Mouse (Mus musculus) MEL (cell line): Measurements from ENCODE around the gene Kalrn. TPM values are rescaled to one million over a fixed set of nuclear protein-coding genes. Genes with fewer than 3 reads are reported as not detected.

ENCODE experiments used
- DNase-seq: peaks from one replicate; pipeline ENCODE4 v3.0.0; 2011; ENCODE audit warnings: low read depth, low spot score
- H3K27ac ChIP-seq: 2 replicates; pipeline ENCODE4 v1.5.1; 2012; ENCODE audit warnings: low read depth, mild to moderate bottlenecking, control low read depth, low read length, moderate library complexity; ENCODE audit not compliant: control insufficient read depth
- H3K27me3 ChIP-seq, 2 experiments: fragments of 150-350 bp in 1 of 2; sonication (generic) in 1 of 2; 2 replicates each; pipeline ENCODE4 v1.6.1; 2012; ENCODE audit warnings: low read length in 2 of 2, mild to moderate bottlenecking in 2 of 2, improper control_type of control experiment in 1 of 2, moderate library complexity in 1 of 2; ENCODE audit not compliant: insufficient read depth in 2 of 2, control insufficient read depth in 1 of 2
- H3K36me3 ChIP-seq, 2 experiments: 2 replicates each; pipeline ENCODE4 v1.6.1; 2012 to 2014; ENCODE audit warnings: low read length in 2 of 2, improper control_type of control experiment in 1 of 2, inconsistent platforms in 1 of 2, mild to moderate bottlenecking in 1 of 2; ENCODE audit not compliant: insufficient read depth in 2 of 2, control insufficient read depth in 1 of 2
- H3K4me1 ChIP-seq, 2 experiments: fragments of 150-350 bp in 1 of 2; sonication (generic) in 1 of 2; 2 replicates each; pipeline ENCODE4 v1.6.1; 2012; ENCODE audit warnings: low read length in 2 of 2, improper control_type of control experiment in 1 of 2, mild to moderate bottlenecking in 1 of 2; ENCODE audit not compliant: insufficient read depth in 2 of 2, control insufficient read depth in 1 of 2
- H3K4me3 ChIP-seq, 2 experiments: fragments of 150-350 bp in 1 of 2; sonication (generic) in 1 of 2; 2 replicates each; pipeline ENCODE4 v1.5.1; 2012; ENCODE audit warnings: low read depth in 2 of 2, low read length in 2 of 2, mild to moderate bottlenecking in 2 of 2, moderate library complexity in 2 of 2, control low read depth in 1 of 2, improper control_type of control experiment in 1 of 2; ENCODE audit not compliant: control insufficient read depth in 1 of 2, insufficient read depth in 1 of 2
- H3K79me2 ChIP-seq: 2 replicates; pipeline ENCODE4 v1.6.1; 2012; ENCODE audit warnings: mild to moderate bottlenecking, low read length, moderate library complexity; ENCODE audit not compliant: control insufficient read depth, poor library complexity, insufficient read depth
- H3K9ac ChIP-seq: 2 replicates; pipeline ENCODE4 v1.6.1; 2012; ENCODE audit warnings: low read depth, mild to moderate bottlenecking, control low read depth, low read length, moderate library complexity; ENCODE audit not compliant: control insufficient read depth, poor library complexity, severe bottlenecking
- H3K9me3 ChIP-seq: fragments of 150-350 bp; sonication (generic); replicated peaks from 2 replicates; pipeline ENCODE4 v1.6.1; 2012; ENCODE audit warnings: mild to moderate bottlenecking, low read length, improper control_type of control experiment, moderate library complexity; ENCODE audit not compliant: insufficient read depth
- BHLHE40 ChIP-seq: IDR thresholded peaks from 2 replicates; pipeline ENCODE4 v1.6.1; 2012; ENCODE audit warnings: low read depth, mild to moderate bottlenecking, inconsistent platforms, low read length, improper control_type of control experiment, borderline replicate concordance
- CHD1 ChIP-seq: IDR thresholded peaks from 2 replicates; pipeline ENCODE4 v1.6.1; 2012; ENCODE audit warnings: low read depth, mild to moderate bottlenecking, inconsistent platforms, low read length, improper control_type of control experiment
- CHD2 ChIP-seq: IDR thresholded peaks from 2 replicates; pipeline ENCODE4 v1.6.1; 2011; ENCODE audit warnings: low read length, improper control_type of control experiment
- E2F4 ChIP-seq: IDR thresholded peaks from 2 replicates; pipeline ENCODE4 v1.6.1; 2011; ENCODE audit warnings: low read depth, low read length, improper control_type of control experiment, borderline replicate concordance
- ELF1 ChIP-seq: IDR thresholded peaks from 2 replicates; pipeline ENCODE4 v1.6.1; 2014; ENCODE audit warnings: low read depth, mild to moderate bottlenecking, inconsistent platforms, low read length, improper control_type of control experiment, moderate library complexity
- EP300 ChIP-seq, 2 experiments: IDR thresholded peaks; 2 replicates each; pipeline ENCODE4 v1.6.1; 2011; ENCODE audit warnings: improper control_type of control experiment in 2 of 2, low read length in 2 of 2, low read depth in 1 of 2, mild to moderate bottlenecking in 1 of 2
- GATA1 ChIP-seq: IDR thresholded peaks from 2 replicates; pipeline ENCODE4 v1.6.1; 2011; ENCODE audit warnings: low read depth, low read length, improper control_type of control experiment
- HCFC1 ChIP-seq: IDR thresholded peaks from 2 replicates; pipeline ENCODE4 v1.6.1; 2012; ENCODE audit warnings: low read depth, mild to moderate bottlenecking, inconsistent platforms, low read length, improper control_type of control experiment, moderate library complexity
- JUND ChIP-seq: IDR thresholded peaks from 2 replicates; pipeline ENCODE4 v1.6.1; 2011; ENCODE audit warnings: low read depth, mild to moderate bottlenecking, improper control_type of control experiment, low read length
- KAT2A ChIP-seq: conservative IDR thresholded peaks from 2 replicates; pipeline ENCODE4 v1.6.1; 2012; ENCODE audit warnings: low read depth, low read length, improper control_type of control experiment, inconsistent platforms
- MAFK ChIP-seq: IDR thresholded peaks from 2 replicates; pipeline ENCODE4 v1.6.1; 2011; ENCODE audit warnings: low read depth, mild to moderate bottlenecking, low read length, improper control_type of control experiment, borderline replicate concordance
- MAX ChIP-seq: IDR thresholded peaks from 2 replicates; pipeline ENCODE4 v1.6.1; 2011; ENCODE audit warnings: low read length, improper control_type of control experiment
- MAZ ChIP-seq: IDR thresholded peaks from 2 replicates; pipeline ENCODE4 v1.6.1; 2012; ENCODE audit warnings: low read depth, mild to moderate bottlenecking, inconsistent platforms, low read length, improper control_type of control experiment
- MEF2A ChIP-seq: IDR thresholded peaks from 2 replicates; pipeline ENCODE4 v1.6.1; 2014; ENCODE audit warnings: low read depth, mild to moderate bottlenecking, inconsistent platforms, low read length, improper control_type of control experiment; ENCODE audit not compliant: poor library complexity, insufficient replicate concordance, severe bottlenecking; ENCODE audit errors: extremely low read depth
- NELFE ChIP-seq: IDR thresholded peaks from 2 replicates; pipeline ENCODE4 v1.6.1; 2011; ENCODE audit warnings: low read depth, low read length, improper control_type of control experiment
- NRF1 ChIP-seq: IDR thresholded peaks from 2 replicates; pipeline ENCODE4 v1.6.1; 2014; ENCODE audit warnings: low read depth, mild to moderate bottlenecking, inconsistent platforms, low read length, improper control_type of control experiment, moderate library complexity; ENCODE audit not compliant: poor library complexity, insufficient read depth, severe bottlenecking
- POLR2A ChIP-seq, 2 experiments: IDR thresholded peaks; 2 replicates each; pipeline ENCODE4 v1.6.1; 2011 to 2012; ENCODE audit warnings: low read length in 2 of 2, mild to moderate bottlenecking in 2 of 2, control low read depth in 1 of 2, improper control_type of control experiment in 1 of 2, low read depth in 1 of 2, moderate library complexity in 1 of 2; ENCODE audit not compliant: control insufficient read depth in 1 of 2, insufficient read depth in 1 of 2, poor library complexity in 1 of 2
- POLR2AphosphoS2 ChIP-seq: IDR thresholded peaks from 2 replicates; pipeline ENCODE4 v1.6.1; 2011; ENCODE audit warnings: low read length, improper control_type of control experiment
- POLR2AphosphoS5 ChIP-seq: IDR thresholded peaks from 2 replicates; pipeline ENCODE4 v1.6.1; 2012; ENCODE audit warnings: low read depth, borderline replicate concordance, mild to moderate bottlenecking, inconsistent platforms, low read length, moderate library complexity, mixed read lengths
- RAD21 ChIP-seq: IDR thresholded peaks from 2 replicates; pipeline ENCODE4 v1.6.1; 2011; ENCODE audit warnings: mild to moderate bottlenecking, low read depth, low read length, improper control_type of control experiment
- RCOR1 ChIP-seq: IDR thresholded peaks from 2 replicates; pipeline ENCODE4 v1.6.1; 2012; ENCODE audit warnings: low read depth, mild to moderate bottlenecking, inconsistent platforms, low read length, improper control_type of control experiment
- SIN3A ChIP-seq: IDR thresholded peaks from 2 replicates; pipeline ENCODE4 v1.6.1; 2012; ENCODE audit warnings: low read length, improper control_type of control experiment, inconsistent platforms
- TAL1 ChIP-seq: IDR thresholded peaks from 2 replicates; pipeline ENCODE4 v1.6.1; 2012; ENCODE audit warnings: mild to moderate bottlenecking, inconsistent platforms, low read length, moderate library complexity, mixed read lengths
- TBP ChIP-seq: IDR thresholded peaks from 2 replicates; pipeline ENCODE4 v1.8.0; 2011; ENCODE audit warnings: low read depth, low read length, improper control_type of control experiment
- UBTF ChIP-seq: IDR thresholded peaks from 2 replicates; pipeline ENCODE4 v1.6.1; 2012; ENCODE audit warnings: low read depth, mild to moderate bottlenecking, inconsistent platforms, low read length, improper control_type of control experiment, moderate library complexity, borderline replicate concordance; ENCODE audit not compliant: insufficient read depth
- USF1 ChIP-seq: IDR thresholded peaks from 2 replicates; pipeline ENCODE4 v1.6.1; 2014; ENCODE audit warnings: low read depth, mild to moderate bottlenecking, inconsistent platforms, low read length, improper control_type of control experiment, moderate library complexity
- ZNF384 ChIP-seq: IDR thresholded peaks from 2 replicates; pipeline ENCODE4 v1.6.1; 2012; ENCODE audit warnings: low read depth, mild to moderate bottlenecking, inconsistent platforms, low read length, improper control_type of control experiment
- polyA plus RNA-seq, 2 experiments: library from polyadenylated mRNA; stranded (reverse) in 1 of 2; unstranded in 1 of 2; fragments of >175 nt in 1 of 2; fragments of >200 nt in 1 of 2; gene quantifications; 2 replicates each; pipeline versions ENCODE4 v1.2.1 to v1.2.4; 2012; ENCODE audit warnings: low replicate concordance in 2 of 2, low read depth in 1 of 2; ENCODE audit not compliant: insufficient read length in 2 of 2, insufficient read depth in 1 of 2, missing spikeins in 1 of 2
- total RNA-seq: library from RNA; depleted of rRNA; stranded (reverse); fragments of 300-350 nt; gene quantifications from 2 replicates; pipeline ENCODE4 v1.2.3, GENCODE M21; 2012

Kalrn gene
- total and polyA plus RNA-seq, 3 experiments: 10.4 to 11.8 TPM; not detected in 1

GRCm38 (mm10) chr16:34571931-34572405 lies 1.4 kb downstream of the Kalrn start:
- no peak for DNase-seq
- Histone ChIP-seq H3K36me3 (no peaks in the 10 kb centered on the region), H3K4me1 (no peaks in the 10 kb centered on the region), H3K27ac (no peak overlapping the region), H3K4me3 (no peak overlapping the region), H3K9ac (no peak overlapping the region), H3K27me3 (no peaks in the 10 kb centered on the region), H3K79me2 (no peaks in the 10 kb centered on the region)
- TF ChIP-seq SIN3A (no peak), POLR2A (IDR thresholded peaks at IDR 0.05; ENCODE audit: control insufficient read depth in 1 of 2, insufficient read depth in 1 of 2, low read depth in 1 of 2, low read length in 2 of 2, poor library complexity in 1 of 2) (no peak), KAT2A (no peak), MAX (no peak), EP300 (IDR thresholded peaks at IDR 0.05; ENCODE audit: low read depth in 1 of 2, low read length in 2 of 2) (no peak), ELF1 (no peak), E2F4 (no peak), JUND (no peak), ZNF384 (no peak), RAD21 (no peak), MAZ (no peak), CHD1 (no peak), USF1 (no peak), POLR2AphosphoS5 (no peak), TAL1 (no peak), RCOR1 (no peak), BHLHE40 (no peak), UBTF (no peak)
- TF ChIP-seq, all 39 proteins: peak for 0
- H3K9me3 ChIP-seq: no peaks in the 10 kb centered on the region

DNA sequence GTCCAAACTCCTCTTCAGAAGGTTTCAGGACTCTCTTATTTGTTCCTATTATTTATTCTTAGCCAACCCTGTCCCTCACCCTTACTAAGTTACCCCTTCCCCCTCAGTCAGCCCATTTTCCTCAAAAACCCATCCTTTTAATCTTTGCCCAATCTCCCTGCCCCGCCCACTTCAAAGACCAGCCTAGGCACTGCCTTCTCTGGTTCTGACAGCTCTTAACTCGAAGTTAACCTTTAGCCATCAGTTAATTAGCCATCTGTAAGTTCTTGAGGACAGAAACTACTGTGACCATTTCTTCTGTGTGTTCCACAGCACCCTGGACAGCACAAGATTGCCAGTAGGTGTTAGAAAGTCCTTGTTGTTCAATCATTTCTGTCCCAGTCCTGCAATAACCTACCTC lies 3.4 kb downstream of the Kalrn start:
- Histone ChIP-seq H3K4me1 (no peaks in the 10 kb centered on the region), H3K9me3 (no peaks in the 10 kb centered on the region), H3K79me2 (no peaks in the 10 kb centered on the region), H3K36me3 (no peaks in the 10 kb centered on the region), H3K9ac (no peak overlapping the region), H3K4me3 (no peak overlapping the region), H3K27ac (no peak overlapping the region), H3K27me3 (no peaks in the 10 kb centered on the region)
- DNase-seq: no peak
- TF ChIP-seq MAFK: no peak
- TF ChIP-seq SIN3A: no peak
- no peak for TF ChIP-seq HCFC1
- TF ChIP-seq NRF1: no peak
- TF ChIP-seq NELFE: no peak
- TF ChIP-seq RCOR1: no peak
- TF ChIP-seq POLR2AphosphoS2: no peak
- TF ChIP-seq MAZ: no peak
- no peak for TF ChIP-seq CHD2
- TF ChIP-seq ZNF384: no peak
- TF ChIP-seq E2F4: no peak
- no peak for TF ChIP-seq BHLHE40
- TF ChIP-seq UBTF: no peak
- no peak for TF ChIP-seq GATA1
- no peak for TF ChIP-seq TBP
- no peak for TF ChIP-seq MEF2A
- no peak for TF ChIP-seq POLR2AphosphoS5
